Mouse (Mus musculus) kidney, adult 2 months (tissue): ENCODE data around the gene Arhgap29.

Experiments used
- CTCF ChIP-seq: fragments of 200-500 bp; conservative IDR thresholded peaks from 2 replicates; pipeline ENCODE4 v1.5.1; 2011; ENCODE audit warnings: low read depth, mild to moderate bottlenecking, control low read depth, low read length, moderate library complexity, mixed read lengths; ENCODE audit not compliant: insufficient read depth, insufficient read length
- POLR2A ChIP-seq: fragments of 200-500 bp; IDR thresholded peaks from one replicate; pipeline ENCODE4 v1.6.1; 2011; ENCODE audit warnings: low read depth, low read length, control low read depth

- no peak for TF ChIP-seq POLR2A
- no peak for TF ChIP-seq CTCF
Observed at GRCm38 (mm10) chr3:121999934-122000333, 47.6 kb downstream of the Arhgap29 start.
